Mouse (Mus musculus) liver, postnatal 0 days (tissue): ENCODE measurements at regions not wholly inside any gene's neighbourhood (a gene's known extent, or its start where the extent isn't known, plus 50 kb on each side); places are given as distances from the start of the nearest gene placed in this dataset.

Source experiments
- ATAC-seq: fragments of 200-750 bp; cut with Nextera tagmentation; 2 replicates; pipeline ENCODE4 v1.8.0; 2017; ENCODE audit warnings: mild to moderate bottlenecking, moderate library complexity
- DNase-seq: peaks from one replicate; pipeline ENCODE4 v3.0.0-alpha.2; 2016
- H3K27ac ChIP-seq: fragments of 300-500 bp; sonication (generic); 2 replicates; pipeline ENCODE4 v1.5.1; 2014; ENCODE audit warnings: antibody characterized with exemption, moderate library complexity, mild to moderate bottlenecking, low read depth
- H3K27me3 ChIP-seq: fragments of 300-500 bp; sonication (generic); 2 replicates; pipeline ENCODE4 v1.6.1; 2014; ENCODE audit warnings: low read length, control low read depth, mixed read lengths; ENCODE audit not compliant: insufficient read depth
- H3K36me3 ChIP-seq: fragments of 300-500 bp; sonication (generic); replicated peaks from 2 replicates; pipeline ENCODE4 v1.6.1; 2014; ENCODE audit warnings: mild to moderate bottlenecking, control low read depth, low read length, moderate library complexity, mixed read lengths; ENCODE audit not compliant: insufficient read depth
- H3K4me1 ChIP-seq: fragments of 300-500 bp; sonication (generic); 2 replicates; pipeline ENCODE4 v1.6.1; 2014; ENCODE audit warnings: antibody characterized with exemption, mild to moderate bottlenecking, control low read depth; ENCODE audit not compliant: insufficient read depth
- H3K4me2 ChIP-seq: fragments of 300-500 bp; sonication (generic); 2 replicates; pipeline ENCODE4 v1.6.1; 2014; ENCODE audit warnings: low read depth, mild to moderate bottlenecking, low read length, moderate library complexity, mixed read lengths
- H3K4me3 ChIP-seq: fragments of 300-500 bp; sonication (generic); 2 replicates; pipeline ENCODE4 v1.5.1; 2014; ENCODE audit warnings: low read depth, low read length
- H3K9ac ChIP-seq: fragments of 300-500 bp; sonication (generic); replicated peaks from 2 replicates; pipeline ENCODE4 v1.6.1; 2014; ENCODE audit warnings: mild to moderate bottlenecking, moderate library complexity
- H3K9me3 ChIP-seq: fragments of 300-500 bp; sonication (generic); 2 replicates; pipeline ENCODE4 v1.6.1; 2016; ENCODE audit warnings: mild to moderate bottlenecking, control low read depth, low read length, mixed read lengths
- CTCF ChIP-seq: sonication (generic); IDR thresholded peaks from 2 replicates; pipeline ENCODE4 v1.5.1; 2016; ENCODE audit warnings: antibody characterized with exemption, low read depth
- EP300 ChIP-seq: IDR thresholded peaks from 2 replicates; pipeline ENCODE4 v1.6.1; 2016; ENCODE audit warnings: antibody characterized with exemption, low read depth, mild to moderate bottlenecking
- WGBS: fragments of 180-500 bp; shearing (Covaris S2); extraction: QIAGEN DNeasy Blood & Tissue Kit; methylation state at CpG from one replicate; pipeline ENCODE4 v1.1.7; 2014; ENCODE audit not compliant: insufficient replicate concordance; 5-methylcytosine and 5-hydroxymethylcytosine counted together

DNA sequence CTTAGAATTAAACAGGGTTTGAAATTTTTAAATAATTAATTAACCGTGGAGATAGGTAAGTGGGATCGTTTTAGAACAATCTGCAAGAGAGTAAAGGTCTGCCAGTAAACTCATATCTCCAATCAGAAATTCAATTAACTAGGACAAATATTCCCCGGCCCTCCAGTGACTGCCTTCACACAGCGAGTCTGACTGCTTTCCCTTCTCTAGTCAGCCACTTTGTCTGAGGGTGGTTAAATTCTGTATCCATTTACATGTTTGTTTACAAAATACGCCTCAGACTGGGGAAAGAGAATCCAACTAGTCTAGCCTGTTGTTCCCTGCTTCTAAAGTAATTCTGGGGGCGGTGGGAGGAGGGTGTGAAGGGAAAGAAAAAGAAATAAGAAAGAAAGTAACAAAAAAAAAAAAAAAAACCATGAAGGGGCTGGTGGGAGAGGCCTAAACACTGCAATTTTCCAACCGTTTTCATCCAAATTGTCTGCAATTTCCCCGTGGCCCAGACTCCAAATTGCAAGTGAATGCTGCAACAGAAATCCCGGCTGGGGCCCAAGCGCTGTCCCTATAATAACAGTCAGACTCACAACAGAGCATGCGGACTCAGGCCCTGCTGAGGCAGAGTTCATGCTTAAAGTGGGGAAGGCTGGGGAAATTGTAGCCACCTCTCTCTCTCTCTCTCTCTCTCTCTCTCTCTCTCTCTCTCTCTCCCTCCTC is 336.3 kb downstream of the Gm9195 start:
- no peaks in the 10 kb centered on the region for H3K36me3 ChIP-seq
- no peaks in the 10 kb centered on the region for H3K4me1 ChIP-seq
- ATAC-seq (no peak), DNase-seq (no peak)
- no peaks in the 10 kb centered on the region for H3K9me3 ChIP-seq
- H3K27ac ChIP-seq: no peak overlapping the region
- 53% methylated on average over 11 of the region's 11 CpGs for WGBS
- H3K27me3 ChIP-seq: no peaks in the 10 kb centered on the region
- H3K4me2 ChIP-seq: no peak overlapping the region
- no peak overlapping the region for H3K9ac ChIP-seq
- TF ChIP-seq CTCF (no peak), EP300 (no peak)
- H3K4me3 ChIP-seq: no peak overlapping the region

DNA sequence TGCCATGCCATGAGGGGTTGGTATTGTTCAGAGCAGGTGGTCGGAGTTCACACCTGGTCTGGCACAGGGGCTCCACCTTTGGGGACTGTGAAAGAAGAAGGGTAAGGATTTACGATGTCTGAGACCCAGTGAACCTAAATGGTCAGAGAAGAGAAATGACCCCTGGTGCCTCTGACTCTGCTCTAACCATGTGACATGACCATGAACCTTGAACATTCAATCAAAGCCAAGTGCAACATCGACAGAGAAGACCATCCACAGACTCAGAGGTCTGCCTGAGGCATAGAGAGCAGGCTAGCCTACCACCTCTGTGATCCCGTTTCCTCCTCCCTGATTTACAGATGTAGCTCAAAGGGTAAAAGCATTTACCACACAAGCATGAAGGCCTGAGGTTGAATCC is 340.0 kb downstream of the Gm9195 start:
- Histone ChIP-seq H3K4me2 (no peak overlapping the region), H3K4me1 (no peaks in the 10 kb centered on the region)
- 66% methylated on average over 4 of the region's 4 CpGs for WGBS

DNA sequence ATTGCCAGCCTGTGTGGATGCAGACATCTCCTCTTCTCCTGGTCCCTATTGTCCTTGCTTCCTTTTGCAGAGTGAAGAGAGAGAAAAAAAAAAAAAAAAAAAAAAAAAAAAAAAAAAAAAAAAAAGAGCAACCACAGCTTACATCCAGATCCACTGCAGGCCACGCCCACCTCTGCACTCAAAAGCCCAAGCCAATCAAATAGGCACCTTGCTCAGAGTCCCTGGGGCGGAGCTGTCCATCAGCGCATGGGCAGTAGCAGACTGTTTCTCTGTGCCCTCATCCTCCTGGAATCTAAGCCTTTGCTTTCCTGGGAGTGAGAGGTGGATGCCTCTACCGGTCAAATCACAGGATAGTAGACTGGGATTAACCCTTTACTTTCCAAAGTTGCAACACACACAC is 342.2 kb downstream of the Gm9195 start:
- H3K9ac ChIP-seq: no peak overlapping the region
- no peaks in the 10 kb centered on the region for H3K9me3 ChIP-seq
- ATAC-seq: no peak
- no peak overlapping the region for H3K4me3 ChIP-seq
- no peaks in the 10 kb centered on the region for H3K27me3 ChIP-seq
- H3K4me2 ChIP-seq: no peak overlapping the region
- 31% methylated on average over 4 of the region's 4 CpGs for WGBS
- no peak for DNase-seq
- H3K27ac ChIP-seq: no peak overlapping the region
- H3K4me1 ChIP-seq: no peaks in the 10 kb centered on the region
- no peaks in the 10 kb centered on the region for H3K36me3 ChIP-seq
- TF ChIP-seq CTCF (no peak), EP300 (no peak)

More for the DNA sequence above, 340.0 kb downstream of the Gm9195 start:
- no peaks in the 10 kb centered on the region for H3K27me3 ChIP-seq
- TF ChIP-seq CTCF: no peak
- TF ChIP-seq EP300: no peak
- DNase-seq (no peak), ATAC-seq (no peak)
- no peaks in the 10 kb centered on the region for H3K9me3 ChIP-seq
- H3K27ac ChIP-seq: no peak overlapping the region
- no peak overlapping the region for H3K4me3 ChIP-seq
- no peak overlapping the region for H3K9ac ChIP-seq
- H3K36me3 ChIP-seq: no peaks in the 10 kb centered on the region

DNA sequence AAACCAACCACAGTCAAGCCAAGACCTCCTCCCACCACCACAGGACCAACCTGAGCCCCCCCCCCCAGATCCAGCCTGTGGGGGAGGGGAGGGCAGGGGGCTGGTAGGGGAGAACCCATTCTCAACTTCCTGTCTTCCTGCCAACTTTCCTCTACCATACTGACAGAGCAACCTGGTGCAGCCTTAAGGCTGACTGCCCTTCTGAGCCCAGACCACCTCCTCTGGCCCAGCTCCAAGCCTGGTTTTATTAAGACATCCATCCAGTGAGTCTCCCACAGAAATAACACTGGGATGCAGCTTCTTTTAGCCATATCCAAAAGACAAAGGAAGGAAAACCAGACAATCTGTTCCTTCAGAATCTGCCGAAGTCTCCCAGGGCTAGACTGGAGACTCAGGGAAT is 342.8 kb downstream of the Gm9195 start:
- no peaks in the 10 kb centered on the region for H3K27me3 ChIP-seq
- H3K4me1 ChIP-seq: no peaks in the 10 kb centered on the region
- no peak overlapping the region for H3K27ac ChIP-seq
- H3K9ac ChIP-seq: no peak overlapping the region
- no peak for TF ChIP-seq EP300
- no peak for TF ChIP-seq CTCF
- H3K36me3 ChIP-seq: no peaks in the 10 kb centered on the region
- no peak overlapping the region for H3K4me3 ChIP-seq
- no peak for DNase-seq
- H3K9me3 ChIP-seq: no peaks in the 10 kb centered on the region
- WGBS: 63% methylated on average over 1 of the region's 1 CpGs
- H3K4me2 ChIP-seq: no peak overlapping the region
- no peak for ATAC-seq

DNA sequence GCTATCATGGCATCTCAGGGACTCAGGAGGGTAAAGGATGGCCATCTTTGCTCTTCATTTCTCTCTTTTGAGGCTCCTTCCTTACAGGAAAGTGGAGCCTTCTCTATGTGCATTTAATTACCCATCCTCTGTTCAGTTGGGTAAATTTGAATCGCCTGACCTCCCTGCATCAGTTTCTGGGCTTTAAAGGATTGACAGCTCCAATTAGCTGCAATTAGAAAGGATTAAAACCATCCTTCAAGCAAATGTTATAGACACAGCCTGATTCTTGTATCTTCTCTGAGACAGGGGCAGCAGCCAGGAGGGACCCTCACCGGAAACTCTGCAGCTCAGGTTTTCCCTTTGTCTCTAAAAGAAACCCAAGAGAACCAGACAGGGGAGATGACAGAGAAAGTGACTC is 345.3 kb downstream of the Gm9195 start:
- no peak overlapping the region for H3K27ac ChIP-seq
- WGBS: 70% methylated on average over 2 of the region's 2 CpGs
- ATAC-seq (no peak), DNase-seq (no peak)
- no peaks in the 10 kb centered on the region for H3K9me3 ChIP-seq
- no peak overlapping the region for H3K9ac ChIP-seq
- no peaks in the 10 kb centered on the region for H3K36me3 ChIP-seq
- no peak overlapping the region for H3K4me3 ChIP-seq
- no peaks in the 10 kb centered on the region for H3K4me1 ChIP-seq
- H3K27me3 ChIP-seq: no peaks in the 10 kb centered on the region
- TF ChIP-seq EP300 (no peak), CTCF (no peak)
- no peak overlapping the region for H3K4me2 ChIP-seq

DNA sequence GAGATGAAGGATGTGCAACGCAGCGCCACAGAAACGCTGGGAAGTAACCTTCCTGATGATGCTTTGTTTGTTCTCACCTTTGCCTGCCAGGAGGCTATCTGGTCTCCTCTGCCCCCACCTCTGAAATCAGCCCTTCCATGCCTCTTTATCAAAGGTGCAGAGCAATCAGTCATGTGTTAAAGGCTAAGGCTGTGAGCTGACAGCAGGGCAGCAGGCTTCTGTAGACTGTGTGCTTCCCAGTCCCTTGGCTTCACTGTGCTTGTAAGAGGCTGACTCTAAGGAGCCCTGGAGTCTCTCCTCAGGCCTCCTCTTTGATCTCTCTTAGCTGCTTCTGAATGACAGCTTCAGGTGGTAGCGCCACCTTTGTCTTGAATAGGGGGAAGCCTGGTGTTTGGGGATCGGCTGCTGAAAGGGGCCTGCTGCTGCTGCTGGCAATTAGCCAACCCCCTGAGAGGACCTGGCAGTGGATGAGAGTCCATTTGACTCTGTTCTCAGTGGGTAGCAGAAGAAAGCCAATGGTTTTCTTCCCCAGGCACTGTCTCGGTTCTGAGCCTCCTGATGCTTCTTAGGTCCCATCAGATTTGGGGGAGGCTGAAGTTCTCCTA is 348.7 kb downstream of the Gm9195 start:
- no peaks in the 10 kb centered on the region for H3K36me3 ChIP-seq
- H3K9me3 ChIP-seq: no peaks in the 10 kb centered on the region
- H3K9ac ChIP-seq: no peak overlapping the region
- no peak for DNase-seq
- 40% methylated on average over 6 of the region's 6 CpGs for WGBS
- no peak overlapping the region for H3K4me2 ChIP-seq
- TF ChIP-seq EP300: no peak
- no peak for TF ChIP-seq CTCF
- ATAC-seq: no peak
- H3K27me3 ChIP-seq: no peaks in the 10 kb centered on the region
- no peaks in the 10 kb centered on the region for H3K4me1 ChIP-seq
- H3K27ac ChIP-seq: no peak overlapping the region
- no peak overlapping the region for H3K4me3 ChIP-seq
